Mouse (Mus musculus): Measurements from ENCODE around the gene Sh3rf1.

The Sh3rf1 gene

DNA sequence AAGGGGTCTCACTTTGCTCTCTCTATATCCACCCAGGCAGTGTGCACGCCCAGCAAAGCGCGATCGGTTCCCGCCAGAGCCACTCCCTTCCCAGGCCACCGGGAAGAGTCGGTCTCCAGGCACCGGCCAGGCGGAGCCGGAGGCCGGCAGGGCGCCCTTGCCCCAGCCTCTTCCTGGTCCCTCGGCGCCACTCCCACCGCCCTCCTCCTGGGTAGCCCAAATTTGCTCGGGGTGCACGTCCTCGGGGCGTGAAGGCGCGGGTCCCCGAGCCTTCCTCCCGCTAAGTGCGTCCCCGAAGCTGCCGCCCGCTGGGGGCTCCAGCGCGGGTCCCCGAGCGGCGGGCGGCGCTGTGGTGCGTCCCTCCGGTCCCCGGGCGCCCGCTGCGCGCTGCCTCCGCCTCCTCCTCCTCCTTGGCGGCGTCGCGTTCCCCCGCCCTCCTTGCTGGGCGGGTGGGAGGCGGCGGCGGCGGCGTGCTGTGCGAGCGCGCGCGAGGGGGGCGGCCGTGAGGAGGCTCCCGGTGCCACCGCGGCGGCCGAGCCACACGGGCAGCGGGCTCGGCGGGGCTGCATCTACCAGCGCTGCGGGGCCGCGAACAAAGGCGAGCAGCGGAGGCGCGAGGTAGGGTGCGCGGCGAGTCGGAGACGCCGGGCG is at the start of gene Sh3rf1:
Gene Sh3rf1, plus strand, starts transcription at position 144 of the 651 bp plus-strand sequence.
- peak; percentile 59 for DNase-seq (ENCODE audit: low spot score)

DNA sequence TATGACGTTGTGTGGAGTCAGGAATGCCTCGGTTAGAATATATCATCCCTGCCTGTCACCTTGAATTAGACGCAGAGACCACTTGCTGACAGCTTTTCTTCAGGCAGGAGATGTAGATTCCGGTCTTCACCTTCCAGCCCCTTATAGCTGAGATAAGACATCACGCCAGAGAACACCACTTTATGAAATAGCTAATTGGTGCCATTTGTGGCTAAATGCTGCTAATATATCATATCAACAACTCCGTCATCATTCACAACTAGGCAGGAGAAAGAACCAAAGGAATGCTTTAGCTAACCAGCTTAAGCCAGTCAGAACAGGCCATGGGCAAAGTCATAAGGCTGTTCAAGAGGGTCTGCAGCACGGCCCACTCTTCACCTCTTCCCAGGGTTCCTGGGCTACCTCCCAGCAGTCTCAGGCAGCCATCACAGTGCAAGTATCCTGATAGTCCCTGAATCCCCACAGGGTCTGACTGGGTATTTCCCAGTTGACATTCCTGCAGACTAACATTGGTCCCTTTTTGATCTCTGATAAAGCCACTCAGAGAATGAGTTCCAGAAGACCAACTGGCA is 49.7 kb upstream of the Sh3rf1 start:
- DNase-seq (ENCODE audit: low spot score), result no peak

DNA sequence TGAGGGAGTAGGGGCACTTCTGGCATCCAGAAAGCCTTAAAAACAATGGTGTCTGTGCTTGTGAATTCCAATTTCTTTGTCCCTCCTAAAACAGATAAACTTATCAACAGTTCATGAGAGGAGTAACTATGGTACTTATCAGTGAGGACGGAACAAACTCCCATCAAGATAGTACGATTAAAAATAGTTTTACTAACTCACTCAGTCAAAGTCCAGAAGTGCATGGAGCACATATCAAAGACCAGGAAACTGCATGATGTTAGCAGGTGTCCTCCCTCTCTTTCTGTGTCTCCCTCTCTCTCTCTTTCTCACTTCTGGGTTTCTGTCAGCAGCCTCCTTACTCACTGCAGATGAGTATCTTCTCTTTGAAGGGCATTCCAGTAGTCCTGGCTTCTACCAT is 47.8 kb upstream of the Sh3rf1 start:
- DNase-seq (ENCODE audit: low spot score), result no peak

DNA sequence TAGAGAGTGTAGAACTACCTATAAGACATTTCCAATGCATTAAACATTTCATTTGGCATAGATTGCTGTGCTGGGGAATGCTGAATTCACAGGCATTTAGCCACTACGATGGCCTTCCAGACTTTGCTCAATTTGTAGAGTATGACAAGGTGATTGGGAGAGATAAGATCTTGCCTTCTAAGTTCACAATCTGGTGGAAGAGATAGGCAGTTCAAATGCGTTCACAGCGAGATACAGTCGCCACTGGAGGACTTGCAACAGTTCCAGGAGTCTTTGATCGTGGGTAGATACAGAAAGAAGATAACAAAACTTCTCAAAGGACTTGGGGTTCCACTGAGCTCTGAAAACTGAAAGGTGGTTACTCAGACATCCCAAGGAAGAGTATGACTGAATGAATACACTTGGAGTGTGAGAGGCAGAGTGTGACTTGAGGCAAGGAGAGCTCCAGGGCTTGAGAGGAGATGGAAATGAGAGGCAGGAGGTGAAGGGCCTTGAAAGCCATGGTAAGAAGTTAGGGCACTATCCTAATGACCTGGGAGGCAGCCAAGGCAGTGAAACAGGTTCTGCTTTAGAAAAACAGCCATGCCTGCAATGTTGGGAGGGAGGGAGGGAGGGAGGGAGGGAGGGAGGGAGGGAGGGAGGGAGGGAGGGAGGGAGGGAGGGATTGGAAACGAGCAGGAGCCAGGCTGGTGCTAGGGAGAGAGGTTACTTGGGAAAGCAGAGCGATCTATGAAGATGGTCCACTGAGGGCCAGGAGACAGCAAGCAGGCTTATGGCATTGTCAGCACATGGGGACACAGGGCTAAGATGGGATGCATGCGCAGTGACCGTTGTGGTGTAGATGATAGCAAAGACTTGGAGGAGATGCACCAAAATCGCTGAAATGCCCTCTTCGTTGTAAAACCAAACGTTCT is 45.7 kb upstream of the Sh3rf1 start:
- DNase-seq (ENCODE audit: low spot score), result no peak

DNA sequence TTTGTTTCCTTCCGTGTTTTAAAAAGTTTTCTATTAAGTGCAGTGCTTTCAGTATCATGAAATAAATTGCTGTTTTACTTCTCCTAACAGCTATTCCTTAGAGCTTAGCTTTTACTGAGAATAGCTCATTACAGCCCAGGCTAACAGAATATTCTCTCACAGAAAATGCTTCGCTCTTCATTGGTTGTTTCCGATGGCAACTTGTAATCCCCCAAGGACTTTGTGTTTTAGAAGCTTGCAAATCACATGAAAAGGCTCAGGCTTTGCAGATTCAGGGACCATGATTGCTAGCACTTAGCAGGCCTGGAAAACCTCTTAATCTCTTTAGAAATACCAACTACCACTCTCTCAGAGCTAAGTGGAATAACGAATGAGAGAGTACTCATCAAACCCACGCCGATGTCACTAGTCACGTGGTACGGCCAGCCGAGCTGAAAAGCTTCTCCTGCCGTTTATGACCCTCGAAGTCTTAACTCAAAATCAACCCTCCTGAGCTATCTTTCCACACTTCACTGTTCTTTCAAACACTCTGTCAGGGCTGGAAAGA is 45.0 kb upstream of the Sh3rf1 start:
- DNase-seq (ENCODE audit: low spot score), result no peak

DNA sequence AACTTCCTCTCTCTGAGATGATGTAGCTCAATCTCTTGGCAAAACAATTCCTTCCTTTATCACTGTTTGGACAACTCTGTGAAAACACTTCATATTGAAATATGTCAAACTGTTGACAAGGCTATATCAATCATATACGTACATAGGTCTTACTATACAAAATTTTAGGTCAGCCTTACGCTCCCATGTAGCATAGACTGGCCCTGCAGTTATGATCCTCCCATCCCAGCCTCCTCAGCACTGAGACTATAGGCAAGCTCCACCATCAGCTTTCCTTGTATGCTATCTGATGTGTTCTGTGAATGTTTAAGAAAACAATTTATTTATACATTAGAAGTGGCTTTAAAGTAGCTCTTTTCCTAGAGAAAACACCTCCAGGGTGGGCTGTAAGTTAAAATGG is 42.1 kb upstream of the Sh3rf1 start:
- DNase-seq (ENCODE audit: low spot score), result no peak

DNA sequence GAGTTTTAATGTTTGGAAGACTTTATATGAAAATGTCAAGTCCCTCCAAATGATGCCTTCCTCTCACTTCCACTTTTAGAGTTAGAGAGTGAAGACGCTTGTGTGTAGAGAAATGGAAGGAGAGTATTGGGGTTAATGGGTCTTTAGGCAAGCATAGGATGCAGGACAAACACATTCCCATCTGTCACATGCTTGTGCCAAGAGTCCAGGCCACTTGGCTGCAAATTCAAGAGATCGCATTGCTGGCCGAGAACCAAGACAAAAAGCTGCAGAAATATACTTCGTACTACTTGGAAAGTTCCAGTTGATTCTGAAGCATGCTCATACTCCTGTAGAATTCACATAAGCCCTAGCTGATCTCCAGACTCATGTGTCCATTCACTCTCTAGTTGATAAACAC is 41.7 kb upstream of the Sh3rf1 start:
- DNase-seq (ENCODE audit: low spot score), result no peak

DNA sequence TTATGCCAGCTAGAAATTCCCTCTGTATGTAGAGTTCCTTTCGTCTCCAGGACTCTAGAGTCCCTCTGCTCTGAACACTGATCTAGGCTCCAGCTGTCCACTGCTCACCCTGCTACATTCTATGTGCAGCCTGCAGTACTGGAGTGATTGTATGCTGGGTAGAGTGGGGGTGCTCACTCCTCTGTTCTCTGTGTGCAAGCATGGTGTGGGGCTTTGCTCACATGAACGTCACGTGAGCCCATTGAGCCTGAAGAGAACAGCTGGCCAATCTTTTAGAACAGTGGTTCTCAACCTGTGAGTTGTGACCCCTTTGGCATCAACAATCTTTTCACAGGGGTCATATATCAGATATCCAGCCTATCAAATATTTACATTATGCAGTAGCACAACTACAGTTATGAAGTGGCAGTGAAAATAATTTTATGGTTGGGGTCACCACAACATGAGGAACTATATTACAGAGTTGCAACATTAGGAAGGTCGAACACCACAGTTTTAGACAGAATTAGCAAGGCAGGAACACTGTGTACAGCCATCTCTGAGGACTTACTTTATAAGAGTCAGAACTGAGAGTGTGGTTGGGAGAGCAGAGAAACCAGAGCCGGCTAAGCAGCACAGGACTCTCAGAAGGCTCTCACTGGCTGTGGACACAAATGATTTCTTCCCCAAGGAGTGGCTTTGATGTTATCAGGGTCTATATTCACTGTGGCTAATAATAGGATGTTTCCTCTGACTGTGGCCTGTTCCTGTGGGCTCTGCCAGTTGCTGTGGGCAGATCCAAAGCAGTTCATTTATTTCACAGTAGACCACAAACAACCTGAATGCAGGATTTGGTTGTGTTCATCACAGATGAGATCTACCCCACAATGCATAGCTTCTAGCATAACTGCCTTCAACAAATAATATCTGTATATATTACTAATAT is 38.1 kb upstream of the Sh3rf1 start:
- DNase-seq (ENCODE audit: low spot score), result no peak

DNA sequence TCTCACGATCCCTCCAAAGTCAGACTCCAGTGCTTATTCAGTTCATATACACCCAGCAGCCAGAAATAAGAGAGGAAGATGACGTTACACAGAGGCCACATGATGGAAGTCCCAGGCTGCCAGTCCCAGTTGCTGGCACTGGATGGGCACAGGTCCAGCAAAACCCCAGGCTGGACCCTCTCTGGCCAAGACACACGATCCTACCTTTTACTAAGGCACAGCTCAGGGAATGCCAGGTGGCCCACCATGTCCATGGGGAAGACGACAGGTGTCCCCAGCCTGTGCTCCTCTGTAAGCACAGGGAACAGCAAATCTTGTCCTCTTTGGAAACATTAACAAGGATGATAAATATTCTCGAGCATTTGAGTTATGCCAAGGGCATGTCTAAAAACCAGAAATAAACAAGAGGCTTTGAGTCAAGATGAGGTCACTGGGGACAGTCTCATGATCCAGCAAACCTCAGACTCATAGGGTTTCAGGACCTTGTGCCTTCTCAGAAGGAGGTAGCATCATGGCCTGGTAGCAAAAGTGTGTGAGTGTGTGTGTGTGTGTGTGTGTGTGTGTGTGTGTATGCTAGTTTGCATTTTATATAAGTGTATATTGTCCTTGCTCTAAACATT is 29.3 kb upstream of the Sh3rf1 start:
- DNase-seq (ENCODE audit: low spot score), result no peak

DNA sequence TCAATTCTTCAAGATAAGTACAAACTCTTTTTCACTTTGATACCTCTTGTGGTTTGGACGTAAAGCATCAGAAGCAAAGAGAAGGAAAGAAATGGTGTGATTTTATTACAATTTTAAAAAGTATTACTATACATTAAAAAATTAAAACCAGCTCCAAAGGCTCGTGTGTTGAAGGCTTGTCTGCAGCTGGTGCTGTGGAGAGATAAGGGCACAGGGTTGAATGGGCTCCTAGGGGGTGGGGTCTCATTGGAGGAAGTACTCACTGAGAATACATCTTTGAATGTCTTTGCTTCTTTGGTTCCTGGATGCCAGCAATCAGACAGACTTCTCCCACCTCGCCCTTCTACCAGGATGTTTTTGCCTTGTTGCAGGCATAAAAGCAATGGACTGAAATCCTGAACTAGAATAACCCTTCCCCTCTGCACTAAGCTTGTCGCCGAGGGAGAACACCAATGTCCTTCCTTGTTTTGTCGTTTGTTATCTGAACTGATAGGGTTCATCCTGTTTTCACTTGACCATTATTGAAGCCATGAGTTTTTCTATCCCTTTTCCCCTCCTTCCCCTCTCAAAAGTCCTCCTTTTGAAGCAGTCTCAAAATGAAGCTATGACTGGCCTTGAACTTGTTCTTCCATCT is 23.3 kb upstream of the Sh3rf1 start:
- DNase-seq (ENCODE audit: low spot score), result no peak

DNA sequence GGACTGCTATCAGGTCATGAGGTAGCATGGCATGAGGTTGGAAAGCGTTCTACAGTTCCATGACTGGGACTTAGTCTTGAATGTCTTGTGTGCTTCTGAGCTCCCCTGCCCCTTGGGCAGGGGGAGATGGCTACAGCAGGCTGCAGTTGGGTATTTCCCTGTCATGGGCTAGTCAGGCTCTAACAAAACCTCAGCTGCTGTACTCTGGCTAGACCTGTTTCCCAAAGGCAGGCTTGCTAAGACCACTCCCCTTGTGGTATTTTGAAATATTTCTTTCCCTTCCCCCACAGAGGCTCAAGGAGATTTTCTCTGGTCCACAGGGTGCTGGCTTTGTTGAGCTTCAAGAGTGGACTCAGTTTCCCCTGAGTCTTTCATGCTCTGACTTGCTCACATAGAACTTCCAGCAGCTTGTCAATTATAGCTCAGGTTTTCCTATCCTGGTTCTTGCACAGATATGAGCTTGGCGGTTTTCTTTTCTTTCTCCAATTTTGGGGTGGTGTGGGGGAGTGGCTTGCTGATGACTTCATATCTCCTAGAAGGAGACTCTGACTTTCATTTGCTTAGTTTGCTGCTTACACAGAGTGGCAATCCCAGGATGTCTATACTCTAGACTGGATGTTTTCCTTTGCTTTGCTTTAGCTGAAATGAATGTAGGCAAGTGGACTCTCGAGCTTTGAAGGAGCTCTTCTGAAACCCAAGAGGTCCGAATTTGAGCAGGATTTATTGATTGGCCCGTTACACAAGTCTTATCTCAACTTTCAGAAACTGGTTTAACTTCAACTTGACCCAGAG is 20.4 kb upstream of the Sh3rf1 start:
- no peak for DNase-seq (ENCODE audit: low spot score)

DNA sequence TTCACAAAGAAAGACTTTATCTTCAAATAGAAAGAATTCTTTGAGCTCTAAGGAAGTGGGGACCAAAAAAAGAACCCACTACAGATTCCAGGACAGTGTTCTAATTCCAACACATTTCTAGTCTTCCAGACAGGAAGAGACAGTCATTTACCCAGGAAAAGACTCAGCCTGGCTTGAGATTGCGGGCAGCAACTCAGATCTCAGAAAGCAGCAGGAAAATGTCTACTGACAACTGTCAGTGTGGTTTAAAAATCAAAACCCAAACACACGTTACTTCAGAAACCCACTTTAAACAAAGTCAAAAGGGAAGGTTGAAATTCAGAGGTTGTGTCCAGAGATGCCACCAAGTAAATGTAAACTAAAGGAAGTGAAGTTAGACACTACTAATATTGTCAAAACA is 16.8 kb upstream of the Sh3rf1 start:
- DNase-seq (ENCODE audit: low spot score), result no peak

DNA sequence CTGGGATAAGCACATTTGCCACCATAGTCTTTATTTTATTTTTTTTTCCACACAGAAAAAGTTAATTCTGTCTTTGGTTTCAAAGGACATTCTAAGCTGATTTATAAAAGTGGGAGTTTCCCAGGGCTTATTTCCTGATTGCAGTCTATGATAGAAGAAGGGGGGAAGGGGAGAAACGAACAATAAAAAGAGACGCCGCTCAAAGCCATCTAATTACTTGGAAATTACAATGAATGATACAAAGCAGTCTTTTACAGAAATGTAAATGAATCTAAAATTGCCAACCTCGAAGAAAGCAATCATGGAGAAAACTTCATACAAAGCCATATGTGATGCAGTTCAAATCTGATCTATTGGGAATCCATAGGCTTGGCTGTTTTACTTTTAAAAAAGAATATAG is 16.0 kb upstream of the Sh3rf1 start:
- DNase-seq (ENCODE audit: low spot score), result no peak

DNA sequence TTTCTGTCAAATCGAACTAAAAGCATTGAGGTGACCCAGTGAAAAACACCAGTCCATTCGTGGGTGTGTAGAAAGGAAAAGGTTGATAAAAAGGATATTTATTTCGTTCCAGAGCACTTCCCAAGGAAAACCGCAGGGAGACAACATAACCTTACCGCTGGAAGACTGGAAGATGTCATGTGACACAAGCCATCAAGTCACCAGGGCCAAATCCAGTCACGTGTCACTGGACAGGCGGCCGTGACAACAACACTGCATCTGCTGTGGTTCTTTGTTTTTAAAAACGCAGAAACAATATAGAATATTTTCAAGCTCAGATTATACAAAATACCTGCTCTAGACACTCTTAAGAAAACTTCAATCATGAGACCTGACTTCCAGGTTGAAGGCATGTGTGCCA is 15.0 kb upstream of the Sh3rf1 start:
- no peak for DNase-seq (ENCODE audit: low spot score)

DNA sequence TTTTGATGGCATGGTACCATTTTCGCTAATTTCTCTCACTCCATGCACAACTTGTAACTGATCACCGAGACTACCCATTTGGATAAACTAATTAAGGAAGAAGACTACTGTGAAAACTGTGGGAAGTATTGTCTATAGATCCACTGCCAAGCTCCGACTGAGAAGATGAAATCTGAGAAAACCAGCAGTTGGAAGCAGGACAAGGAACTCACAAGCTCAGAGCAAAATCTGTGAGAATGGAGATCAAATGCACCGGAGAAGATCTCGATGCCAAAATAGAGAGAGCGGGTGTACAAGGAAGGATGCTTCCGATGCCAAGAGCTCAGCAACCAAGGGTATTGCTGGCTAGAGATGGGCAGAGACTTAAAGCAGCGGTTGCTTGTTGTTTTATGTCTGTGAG is 12.8 kb upstream of the Sh3rf1 start:
- no peak for DNase-seq (ENCODE audit: low spot score)

DNA sequence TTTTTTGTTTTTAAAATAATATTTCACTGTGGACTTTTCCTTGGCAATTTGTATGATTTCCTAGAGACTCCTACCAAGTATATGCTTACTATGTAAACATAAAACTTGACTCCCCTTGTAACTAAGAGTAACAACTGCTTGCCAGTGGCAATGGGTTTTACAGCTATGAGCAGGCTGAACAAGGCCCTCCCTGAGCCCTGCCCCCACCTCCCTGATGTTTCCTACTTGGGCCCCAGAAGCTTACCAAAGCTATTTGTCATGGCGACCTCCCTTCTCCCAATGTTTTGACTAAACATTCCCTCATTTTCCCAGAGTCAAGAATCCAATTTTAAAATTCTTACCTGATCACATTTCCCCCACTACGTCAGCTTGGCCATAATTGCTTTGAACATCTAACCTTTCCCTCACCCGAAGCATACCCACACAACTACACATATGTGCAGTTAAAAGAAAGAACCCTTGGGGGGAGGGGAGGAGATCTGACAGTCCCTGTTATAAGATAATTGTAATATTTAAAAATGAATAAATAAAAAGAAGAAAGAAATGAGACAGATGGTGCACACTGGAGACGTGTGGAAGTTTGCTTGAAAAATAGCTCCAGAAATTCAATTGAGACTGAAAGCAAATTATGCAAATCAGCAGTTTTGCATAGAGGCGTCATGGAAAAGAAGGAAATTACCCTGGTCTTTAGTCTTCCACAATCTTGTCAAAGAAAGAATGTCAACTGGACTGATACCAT is 8.4 kb upstream of the Sh3rf1 start:
- DNase-seq (ENCODE audit: low spot score), result no peak

DNA sequence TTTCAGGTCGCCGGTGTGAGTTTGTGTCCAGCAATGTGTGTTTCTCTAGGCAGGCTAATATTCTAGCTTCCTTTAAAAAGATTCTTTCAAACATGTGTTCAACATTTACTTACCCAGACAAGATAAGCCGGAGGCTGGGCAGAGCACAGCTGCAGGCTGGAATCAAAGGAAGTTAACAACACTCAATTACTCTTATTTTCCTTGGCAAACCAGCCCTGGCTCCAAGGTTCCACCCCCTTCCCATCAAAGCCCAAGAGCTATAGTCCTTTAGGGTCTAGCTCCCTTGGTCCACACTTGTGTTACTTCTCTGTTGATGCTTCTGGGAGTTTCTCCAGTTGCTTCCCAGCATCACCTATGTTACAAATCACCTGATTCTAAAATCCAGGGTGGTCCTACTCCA is 6.7 kb upstream of the Sh3rf1 start:
- no peak for DNase-seq (ENCODE audit: low spot score)

DNA sequence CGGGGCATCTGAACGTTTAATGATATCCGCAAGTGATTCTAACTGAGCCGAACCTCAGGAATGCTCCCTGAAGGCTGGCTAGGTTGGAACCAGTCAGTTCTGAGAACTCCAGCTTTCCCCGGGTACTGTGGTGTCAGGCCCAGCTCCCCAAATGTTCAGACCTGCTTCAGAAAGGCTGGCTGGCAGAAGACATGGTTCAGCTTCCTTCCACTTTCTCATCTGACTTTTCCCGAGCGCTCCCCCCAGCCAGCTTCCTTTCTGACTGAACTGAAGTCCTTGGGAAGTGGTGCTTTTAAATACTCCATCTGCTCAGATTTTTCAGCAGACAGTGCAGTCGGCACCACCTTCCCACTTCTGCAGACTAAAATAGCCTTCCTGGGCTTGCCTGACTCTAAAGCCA is 6.2 kb upstream of the Sh3rf1 start:
- no peak for DNase-seq (ENCODE audit: low spot score)

DNA sequence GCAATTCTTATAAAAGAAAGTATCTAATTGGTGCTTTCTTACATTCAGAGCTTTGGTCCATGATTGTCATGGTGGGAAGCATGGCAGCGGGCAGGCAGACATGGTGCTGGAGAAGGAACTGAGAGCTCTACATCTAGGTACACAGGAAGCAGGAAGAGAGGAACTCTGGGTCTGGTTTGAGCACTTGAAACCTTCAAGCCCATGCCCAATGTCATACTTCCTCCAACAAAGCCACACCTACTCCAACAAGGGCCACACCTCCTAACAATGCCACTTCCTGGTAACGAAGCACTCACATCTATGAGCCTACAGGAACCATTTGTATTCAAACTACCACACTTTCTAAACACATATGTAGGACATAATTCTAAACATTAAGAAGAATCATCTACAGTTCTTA is 5.2 kb upstream of the Sh3rf1 start:
- no peak for DNase-seq (ENCODE audit: low spot score)
